Mouse (Mus musculus): ENCODE measurements around the gene Mog.
"Not testable (repeated sequence)": the region's sequence is repeated elsewhere in the genome, so short reads cannot be mapped to it uniquely, and the experiment has no call there.

The Mog gene

GRCm38 (mm10) chr17:37045611-37046311 is 22.6 kb upstream of the Mog start, which contains the start of gene Gabbr1:
Gene Gabbr1 (plus strand): TSS chr17:37045966.
- DNase-seq (ENCODE audit: low spot score in 2 of 2): peak; percentile 76

GRCm38 (mm10) chr17:37044651-37045244 is 21.6 kb upstream of the Mog start:
- DNase-seq (ENCODE audit: low spot score in 2 of 2): no peak

DNA sequence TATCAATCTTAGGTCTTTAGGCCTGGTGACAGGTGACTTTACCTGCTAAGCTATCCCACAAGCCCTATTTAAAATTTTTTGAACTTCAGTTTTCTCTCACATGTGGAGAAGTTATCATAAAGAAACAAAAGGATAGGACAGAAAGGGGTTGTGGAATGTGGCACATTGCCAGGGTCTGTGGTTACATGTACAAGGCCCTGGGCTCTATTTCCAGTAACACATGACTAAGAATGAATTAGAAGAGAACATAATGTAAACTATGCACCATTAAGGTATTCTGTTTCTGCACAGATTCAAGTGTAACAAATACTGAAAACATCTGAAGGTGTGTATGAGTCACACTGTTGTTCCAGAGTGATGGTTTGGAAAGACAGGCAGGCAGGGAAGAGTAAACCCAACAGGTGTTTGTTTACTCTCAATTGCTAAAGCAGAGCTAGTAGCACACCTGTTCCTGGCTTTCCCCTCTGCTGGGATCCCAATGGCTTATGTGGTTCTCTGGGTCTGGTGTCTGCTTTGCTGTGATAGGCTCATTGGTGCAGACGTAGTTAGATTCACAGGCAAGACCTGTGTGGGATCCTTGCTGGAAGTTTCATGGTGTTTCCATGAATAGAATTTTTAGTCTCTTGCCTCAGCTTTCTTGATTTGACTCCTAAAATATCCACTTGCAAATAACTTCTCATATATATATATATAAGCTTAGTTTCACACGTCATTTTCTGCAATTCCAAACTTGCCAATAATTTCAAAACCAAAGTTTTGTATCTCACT is 16.1 kb upstream of the Mog start:
- DNase-seq (ENCODE audit: low spot score in 2 of 2): no peak

DNA sequence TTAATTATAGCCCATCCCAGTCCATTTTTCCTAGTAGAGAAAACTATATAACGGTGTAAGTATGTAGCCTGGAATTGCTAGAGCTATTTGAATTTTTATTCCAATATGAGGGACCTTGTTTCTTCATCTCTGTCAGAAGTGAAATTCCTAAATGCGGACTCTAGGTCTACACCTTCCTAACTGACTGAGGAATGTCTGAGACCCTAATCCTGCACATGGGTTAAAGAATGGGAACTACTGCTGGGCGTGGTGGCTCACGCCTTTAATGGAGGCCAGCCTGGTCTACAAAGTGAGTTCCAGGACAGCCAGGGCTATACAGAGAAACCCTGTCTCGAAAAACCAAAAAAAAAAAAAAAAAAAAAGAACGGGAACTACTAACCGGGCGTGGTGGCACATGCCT is 6.0 kb upstream of the Mog start:
- DNase-seq (ENCODE audit: low spot score in 2 of 2): no peak

DNA sequence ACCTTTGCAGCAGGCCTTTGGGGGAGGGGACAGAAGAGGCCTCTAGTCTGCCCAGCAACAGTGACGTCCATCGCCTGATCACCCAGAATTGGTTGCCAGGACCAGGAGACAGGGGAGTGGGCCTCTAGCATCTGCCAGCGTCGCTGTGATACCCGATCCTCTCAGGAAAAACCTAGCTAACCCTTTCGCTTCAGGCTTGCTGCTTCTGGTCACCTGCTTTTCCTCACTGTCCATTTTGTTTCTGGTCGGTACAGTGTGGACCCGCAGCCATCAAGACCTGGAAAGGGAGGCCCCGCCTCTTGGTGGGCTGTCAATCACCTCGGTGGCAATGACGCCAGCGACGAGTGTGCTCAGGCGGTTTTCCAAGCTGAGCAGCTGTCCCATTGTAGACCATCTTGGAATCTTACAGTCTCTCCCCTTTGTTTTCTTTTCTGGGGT is 5.5 kb upstream of the Mog start:
- DNase-seq (ENCODE audit: low spot score in 2 of 2): peak; percentile 75 to 81

DNA sequence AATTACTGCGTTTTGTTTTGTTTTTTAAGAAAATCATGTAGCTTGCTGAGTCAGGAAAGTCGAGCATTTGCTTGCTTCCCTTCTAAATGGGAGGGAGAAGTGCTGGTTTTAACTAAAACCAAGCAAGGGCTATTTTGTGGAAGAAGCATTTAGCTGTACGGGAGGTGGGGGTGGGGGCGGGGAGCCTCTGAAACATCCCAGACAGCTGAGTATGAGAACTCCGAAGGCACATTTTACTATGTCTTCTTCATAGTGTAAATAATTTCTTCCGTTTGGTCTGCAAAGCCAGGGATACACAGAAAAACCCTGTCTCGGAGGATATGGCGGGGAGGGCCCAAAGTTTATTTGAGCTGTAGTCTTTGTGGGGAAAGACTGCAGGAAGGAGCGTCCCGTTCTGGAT is 5.0 kb upstream of the Mog start:
- DNase-seq (ENCODE audit: low spot score in 2 of 2): no peak

DNA sequence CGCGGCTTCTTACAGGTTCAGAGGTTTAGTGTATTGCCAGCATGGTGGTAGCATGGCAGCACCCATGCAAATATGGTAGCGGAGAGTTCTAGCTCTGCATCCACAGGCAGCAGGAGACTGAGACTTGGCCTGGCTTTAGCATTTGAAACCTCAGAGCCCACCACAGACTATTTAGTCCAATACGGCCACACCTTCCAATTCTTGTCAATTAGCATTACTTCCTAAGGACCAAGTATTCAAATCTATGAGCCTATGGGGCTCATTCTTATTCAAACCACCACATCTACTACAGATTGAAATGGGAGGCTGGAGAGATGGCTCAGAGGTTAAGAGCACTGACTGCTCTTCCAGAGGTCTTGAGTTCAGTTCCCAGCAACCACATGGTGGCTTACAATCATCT is 4.3 kb upstream of the Mog start:
- DNase-seq (ENCODE audit: low spot score in 2 of 2): no peak

DNA sequence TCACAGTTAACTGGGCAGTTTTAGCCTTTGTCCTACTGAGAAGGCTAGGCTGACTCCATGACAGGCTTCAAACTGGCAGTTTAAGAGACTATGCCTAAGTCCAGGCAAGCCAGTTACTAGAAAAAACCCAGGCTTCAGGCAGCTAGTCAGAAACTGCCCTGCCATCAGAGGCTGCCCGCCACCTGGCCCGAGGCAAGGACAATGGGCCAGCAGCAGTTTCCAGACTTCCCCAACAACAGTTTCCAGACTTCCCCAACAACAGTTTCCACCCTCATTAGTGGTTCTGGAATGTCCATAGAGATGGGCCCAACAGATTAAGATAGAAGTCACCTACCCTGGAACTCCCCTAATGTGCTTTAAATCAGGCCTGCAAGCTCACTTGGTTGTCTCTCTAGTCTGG is 3.2 kb upstream of the Mog start:
- no peak for DNase-seq (ENCODE audit: low spot score in 2 of 2)

DNA sequence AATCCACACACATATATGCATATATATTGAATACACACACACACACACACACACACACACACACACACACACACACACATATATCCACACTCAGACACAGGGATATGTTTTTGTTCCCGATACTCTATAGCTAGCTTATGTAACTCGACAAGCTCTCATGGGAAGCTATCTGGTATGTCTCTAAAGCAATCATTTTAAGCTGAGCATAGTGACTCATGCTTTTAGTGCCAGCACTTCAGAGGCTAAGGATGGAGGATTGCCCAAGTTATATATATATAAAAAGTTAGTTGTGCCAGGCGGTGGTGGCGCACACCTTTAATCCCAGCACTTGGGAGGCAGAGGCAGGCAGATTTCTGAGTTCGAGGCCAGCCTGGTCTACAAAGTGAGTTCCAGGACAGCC is 4.0 kb downstream of the Mog start:
- not testable (repeated sequence) for DNase-seq (ENCODE audit: low spot score in 2 of 2)

GRCm38 (mm10) chr17:37018328-37018727 is 4.9 kb downstream of the Mog start:
- DNase-seq (ENCODE audit: low spot score in 2 of 2): no peak

GRCm38 (mm10) chr17:37016333-37016732 is 6.9 kb downstream of the Mog start:
- DNase-seq (ENCODE audit: low spot score in 2 of 2): no peak

- no peak for DNase-seq (ENCODE audit: low spot score in 2 of 2)
Measured at GRCm38 (mm10) chr17:37012141-37012540, 11.1 kb downstream of the Mog start.

- DNase-seq (ENCODE audit: low spot score in 2 of 2): no peak
Measured at GRCm38 (mm10) chr17:37011719-37012118, 11.5 kb downstream of the Mog start.

DNA sequence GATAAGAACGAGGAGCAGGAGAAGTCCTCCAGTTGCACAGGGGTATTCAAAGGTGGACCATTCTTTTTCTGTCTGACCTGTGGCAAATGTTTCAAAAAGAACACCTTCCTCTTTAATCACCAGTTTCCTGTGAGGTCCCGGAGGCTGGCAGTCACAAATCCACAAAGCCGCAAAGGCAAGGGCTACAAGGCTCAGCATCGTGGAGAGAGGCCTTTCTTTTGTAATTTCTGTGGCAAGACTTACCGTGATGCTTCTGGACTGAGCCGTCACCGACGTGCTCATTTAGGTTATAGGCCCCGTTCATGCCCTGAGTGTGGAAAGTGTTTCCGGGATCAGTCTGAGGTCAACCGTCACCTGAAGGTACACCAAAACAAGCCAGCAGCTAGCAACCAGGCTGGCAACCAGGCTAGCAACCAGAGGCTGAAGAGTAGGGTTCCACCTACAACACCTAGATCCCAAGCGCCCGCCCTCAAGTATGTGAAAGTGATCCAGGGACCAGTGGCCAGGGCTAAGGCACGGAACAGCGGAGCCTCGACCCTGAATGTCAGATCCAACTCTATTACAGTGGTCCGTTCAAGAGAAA is 13.6 kb downstream of the Mog start:
- no peak for DNase-seq (ENCODE audit: low spot score in 2 of 2)

DNA sequence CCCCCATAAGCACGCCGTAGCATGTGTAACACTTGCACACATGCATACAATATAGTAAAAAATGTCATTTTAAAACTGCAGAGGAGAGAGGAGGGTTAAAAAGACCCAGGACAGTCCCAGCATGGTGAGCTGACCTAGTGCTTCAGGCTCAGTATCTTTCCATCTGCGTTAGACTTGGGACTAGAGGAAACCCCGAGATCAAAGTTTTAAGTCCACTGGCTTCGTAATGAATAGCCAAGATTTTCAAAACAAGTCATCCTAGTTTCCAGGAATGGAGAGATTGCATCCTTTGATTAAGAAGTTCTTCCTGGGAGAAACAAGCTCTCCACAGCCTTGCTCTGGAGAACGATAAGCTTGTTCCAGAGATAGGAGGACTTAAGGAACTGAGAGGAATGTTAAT is 15.0 kb downstream of the Mog start:
- no peak for DNase-seq (ENCODE audit: low spot score in 2 of 2)

DNA sequence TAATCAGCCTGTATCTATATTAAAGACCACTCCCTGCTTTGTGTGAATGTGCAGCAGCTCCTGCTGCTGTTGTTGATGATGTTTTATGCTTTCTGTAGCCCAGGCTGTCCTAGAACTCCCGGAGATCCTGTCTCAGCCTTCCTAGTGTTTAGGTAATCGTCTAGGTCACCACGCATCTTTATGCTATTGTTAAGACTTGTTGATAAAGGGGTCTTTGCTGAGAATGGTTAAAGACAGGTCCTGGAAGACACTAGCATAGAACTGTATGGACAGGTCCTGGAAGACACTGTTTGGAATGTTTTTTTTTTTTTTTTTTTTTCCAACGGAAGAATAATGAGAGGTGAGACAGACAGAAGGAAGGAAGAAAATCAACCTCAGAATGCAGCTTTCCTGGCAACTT is 19.8 kb downstream of the Mog start:
- DNase-seq (ENCODE audit: low spot score in 2 of 2): no peak

- peak; percentile 36 to 50 for DNase-seq (ENCODE audit: low spot score in 2 of 2)
Measured at GRCm38 (mm10) chr17:37002364-37003330, 20.6 kb downstream of the Mog start.

DNA sequence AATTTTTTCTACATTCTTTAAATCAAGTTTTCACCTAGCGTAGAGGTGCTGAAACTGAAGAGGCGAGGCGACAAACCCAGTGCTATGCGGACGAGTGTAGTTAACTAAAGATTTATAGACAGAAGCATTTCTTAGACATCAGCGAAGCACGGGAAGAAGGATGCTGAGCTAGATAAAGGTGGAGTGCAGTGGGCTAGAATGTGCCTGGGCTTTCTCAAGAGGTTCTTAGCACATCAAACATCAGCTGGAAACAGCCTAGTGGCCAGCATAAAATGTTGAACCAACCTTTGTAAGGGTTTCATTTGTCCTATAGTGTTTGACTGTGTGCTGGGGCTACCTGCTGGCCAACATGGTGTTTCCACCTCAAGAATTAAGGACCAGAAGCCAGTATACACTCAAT is 22.3 kb downstream of the Mog start, which contains the start of gene Zfp57:
TSS of gene Zfp57 (plus strand) at position 301 of the 400 bp plus-strand sequence.
- DNase-seq (ENCODE audit: low spot score in 2 of 2): no peak

- no peak for DNase-seq (ENCODE audit: low spot score in 2 of 2)
Measured at GRCm38 (mm10) chr17:36998477-36998876, 24.7 kb downstream of the Mog start.

DNA sequence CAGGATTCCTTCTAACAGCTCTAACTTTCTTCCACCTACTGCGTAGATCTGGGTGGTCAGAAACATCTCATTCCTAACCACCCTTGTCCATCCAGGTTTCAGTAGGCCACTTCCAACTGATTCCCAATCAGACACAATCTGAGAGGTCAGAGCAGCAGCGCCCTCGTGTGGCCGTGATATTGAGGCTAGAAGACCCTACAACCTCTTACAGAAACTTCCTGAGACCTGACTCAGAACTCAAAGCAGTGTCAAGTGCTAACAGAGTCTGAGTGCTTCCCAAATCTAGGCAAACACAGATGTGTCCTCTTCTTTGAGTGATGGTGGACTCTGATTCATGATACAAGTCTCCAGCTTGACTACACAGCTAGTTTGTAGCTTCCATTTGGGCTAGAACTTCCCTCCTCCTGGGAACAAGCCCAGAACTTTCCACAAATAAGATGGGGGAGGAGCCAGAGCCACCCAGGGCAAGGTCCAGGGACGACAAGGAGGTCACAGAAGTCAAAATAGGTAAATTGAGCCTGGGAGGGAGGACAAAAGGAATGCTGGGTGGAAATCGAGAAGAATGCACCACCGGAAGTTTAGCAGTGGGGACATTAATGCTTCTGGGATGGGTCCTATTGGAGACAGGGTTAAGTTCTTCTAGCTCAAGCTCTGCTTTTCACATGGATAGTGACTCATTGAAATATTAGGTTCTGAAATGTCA is 26.0 kb downstream of the Mog start:
- peak; percentile 65 to 69 for DNase-seq (ENCODE audit: low spot score in 2 of 2)

GRCm38 (mm10) chr17:36995448-36995847 is 27.8 kb downstream of the Mog start:
- no peak for DNase-seq (ENCODE audit: low spot score in 2 of 2)
